Mouse (Mus musculus) forebrain, embryonic 13.5 days (tissue): ENCODE data around the gene Timp3. TPM values are rescaled to one million over a fixed set of nuclear protein-coding genes. Genes with fewer than 3 reads are reported as not detected.

Experiments
- ATAC-seq: fragments of 200-750 bp; cut with Nextera tagmentation; 2 replicates; pipeline ENCODE4 v1.8.0; 2017
- H3K27ac ChIP-seq: fragments of 300-500 bp; sonication (generic); 2 replicates; pipeline ENCODE4 v1.5.1; 2015; ENCODE audit warnings: inconsistent platforms, mild to moderate bottlenecking, moderate library complexity
- H3K27me3 ChIP-seq: fragments of 300-500 bp; sonication (generic); 2 replicates; pipeline ENCODE4 v1.6.1; 2015; ENCODE audit warnings: mild to moderate bottlenecking, inconsistent platforms
- H3K36me3 ChIP-seq: fragments of 300-500 bp; sonication (generic); 2 replicates; pipeline ENCODE4 v1.6.1; 2015; ENCODE audit warnings: mild to moderate bottlenecking, inconsistent platforms; ENCODE audit not compliant: poor library complexity, severe bottlenecking
- H3K4me1 ChIP-seq: fragments of 300-500 bp; sonication (generic); 2 replicates; pipeline ENCODE4 v1.6.1; 2015; ENCODE audit warnings: inconsistent platforms
- H3K4me2 ChIP-seq: fragments of 300-500 bp; sonication (generic); 2 replicates; pipeline ENCODE4 v1.6.1; 2015; ENCODE audit warnings: inconsistent platforms, mild to moderate bottlenecking, moderate library complexity
- H3K4me3 ChIP-seq: fragments of 300-500 bp; sonication (generic); 2 replicates; pipeline ENCODE4 v1.5.1; 2015; ENCODE audit warnings: mild to moderate bottlenecking, inconsistent platforms
- H3K9ac ChIP-seq: fragments of 300-500 bp; sonication (generic); 2 replicates; pipeline ENCODE4 v1.6.1; 2015; ENCODE audit warnings: mild to moderate bottlenecking, inconsistent platforms
- H3K9me3 ChIP-seq: fragments of 300-500 bp; sonication (generic); replicated peaks from 2 replicates; pipeline ENCODE4 v1.6.1; 2016; ENCODE audit warnings: inconsistent platforms
- WGBS: fragments of 180-500 bp; shearing (Covaris S2); methylation state at CpG from one replicate; pipeline ENCODE4 v1.1.7; 2015; 5-methylcytosine and 5-hydroxymethylcytosine counted together
- polyA plus RNA-seq: library from polyadenylated mRNA; unstranded; fragments of >200 nt; fragmentation: Nextera tagmentation; extraction: Ambion mirVana; gene quantifications from 2 replicates; pipeline ENCODE4 v1.2.1, GENCODE M21; 2015

The Timp3 gene
- polyA plus RNA-seq, 1 experiment from 2014 or later: 13.3 TPM

DNA sequence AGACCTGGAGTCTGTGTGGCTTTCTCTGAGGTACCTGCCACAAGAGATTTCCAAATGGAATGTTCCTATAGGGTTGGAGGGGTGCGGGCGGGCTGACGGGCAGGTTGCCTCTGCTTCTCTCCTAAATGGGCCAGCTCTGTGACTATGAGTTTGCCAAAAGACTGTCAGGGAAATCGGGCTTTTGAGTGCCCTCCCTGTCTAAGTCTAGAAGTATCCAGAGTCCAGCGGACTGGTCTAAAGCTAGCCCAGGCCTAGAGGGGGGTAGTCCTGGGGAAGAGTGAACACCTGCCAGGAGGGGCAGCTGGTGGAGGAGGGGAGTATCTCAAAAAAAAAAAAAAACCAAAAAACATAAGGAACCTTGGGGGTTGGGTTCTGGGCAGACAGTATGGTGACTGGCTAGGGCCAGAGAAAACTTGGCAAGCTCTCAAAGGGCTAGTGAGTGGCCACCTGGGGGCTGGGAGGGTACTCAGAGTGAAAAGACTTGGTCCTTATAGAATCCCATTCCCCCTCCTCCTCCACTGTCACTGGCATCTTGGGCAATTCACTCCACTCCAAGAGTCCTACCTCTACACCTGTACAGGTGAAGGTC is 18.5 kb downstream of the Timp3 start:
- peaks cover 26% of the 10 kb centered on the region for H3K4me1 ChIP-seq
- H3K36me3 ChIP-seq: no peaks in the 10 kb centered on the region
- H3K9ac ChIP-seq: no peak overlapping the region
- no peak for ATAC-seq
- H3K4me3 ChIP-seq: no peak overlapping the region
- H3K4me2 ChIP-seq: no peak overlapping the region
- WGBS: 63% methylated on average over 5 of the region's 5 CpGs
- no peaks in the 10 kb centered on the region for H3K9me3 ChIP-seq
- no peak overlapping the region for H3K27ac ChIP-seq
- no peaks in the 10 kb centered on the region for H3K27me3 ChIP-seq

DNA sequence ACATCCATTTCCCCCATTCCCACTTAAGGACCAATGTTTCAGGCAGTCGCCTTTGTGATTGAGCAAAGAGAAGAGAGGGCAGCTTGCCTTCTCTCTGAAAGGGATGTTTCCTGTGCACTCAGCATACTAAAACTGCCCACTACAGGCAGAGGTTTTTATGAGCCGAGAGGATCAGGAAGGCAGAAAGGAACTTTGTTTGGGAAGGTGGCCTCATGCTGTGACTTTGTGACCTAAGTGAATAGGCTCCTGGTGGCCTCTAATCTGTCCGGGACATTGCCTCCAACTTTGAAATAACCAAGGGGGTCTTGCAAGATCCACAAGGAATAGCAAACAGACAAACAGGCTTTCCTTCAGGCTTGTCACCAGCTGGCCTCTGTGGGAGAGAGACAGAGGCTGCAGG is 19.4 kb downstream of the Timp3 start:
- H3K4me2 ChIP-seq: no peak overlapping the region
- no peaks in the 10 kb centered on the region for H3K27me3 ChIP-seq
- no peak overlapping the region for H3K4me3 ChIP-seq
- no peaks in the 10 kb centered on the region for H3K9me3 ChIP-seq
- H3K27ac ChIP-seq: no peak overlapping the region
- peaks cover 26% of the 10 kb centered on the region for H3K4me1 ChIP-seq
- H3K9ac ChIP-seq: no peak overlapping the region
- H3K36me3 ChIP-seq: no peaks in the 10 kb centered on the region
- no peak for ATAC-seq
- 2% methylated on average over 3 of the region's 3 CpGs for WGBS

DNA sequence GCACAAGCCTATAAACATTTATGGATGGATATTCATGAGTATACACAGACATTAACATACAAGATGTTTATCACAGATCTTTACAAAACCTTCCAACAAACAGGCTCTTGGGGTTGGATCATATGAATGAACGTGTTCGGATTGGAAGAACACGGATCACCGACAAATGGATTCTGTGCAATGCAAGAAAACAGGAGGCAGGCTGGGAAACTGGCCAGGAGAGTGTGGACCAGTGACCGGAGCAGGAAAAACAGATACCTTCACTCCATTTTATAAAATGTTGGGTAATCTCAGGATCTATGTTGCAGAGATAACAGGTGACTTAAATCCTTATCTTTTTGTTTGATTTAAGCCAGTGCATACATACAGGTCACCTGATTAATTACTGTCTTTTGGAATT is 20.0 kb downstream of the Timp3 start:
- WGBS: 75% methylated on average over 5 of the region's 5 CpGs

DNA sequence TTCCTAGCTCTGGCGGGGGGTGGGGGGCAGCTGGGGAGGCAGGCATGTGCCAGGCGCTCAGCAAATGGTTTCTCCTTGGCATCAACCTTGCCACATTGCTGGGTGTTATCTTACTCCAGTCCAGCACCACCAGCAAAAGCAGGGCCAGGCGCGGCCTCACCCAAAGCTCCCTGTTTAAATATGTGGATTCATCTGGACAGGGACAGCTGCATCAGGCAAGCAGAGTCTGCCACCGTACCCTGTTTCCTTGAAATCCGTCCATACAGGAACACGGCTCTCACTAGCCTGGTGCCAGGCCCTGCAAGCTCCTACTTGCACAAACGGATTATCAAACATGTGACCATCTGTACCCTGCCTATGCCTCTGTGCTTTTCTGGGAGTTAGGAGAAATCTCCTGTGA is 21.0 kb downstream of the Timp3 start:
- no peaks in the 10 kb centered on the region for H3K9me3 ChIP-seq
- no peaks in the 10 kb centered on the region for H3K27me3 ChIP-seq
- H3K4me1 ChIP-seq: peaks cover 19% of the 10 kb centered on the region
- WGBS: 80% methylated on average over 8 of the region's 8 CpGs
- H3K9ac ChIP-seq: no peak overlapping the region
- no peak overlapping the region for H3K4me2 ChIP-seq
- no peaks in the 10 kb centered on the region for H3K36me3 ChIP-seq
- H3K27ac ChIP-seq: no peak overlapping the region
- no peak overlapping the region for H3K4me3 ChIP-seq
- ATAC-seq: peak; percentile 63

More for the DNA sequence above, 20.0 kb downstream of the Timp3 start:
- Histone ChIP-seq H3K4me3 (no peak overlapping the region), H3K9me3 (no peaks in the 10 kb centered on the region), H3K4me2 (no peak overlapping the region), H3K27me3 (no peaks in the 10 kb centered on the region), H3K27ac (no peak overlapping the region), H3K36me3 (no peaks in the 10 kb centered on the region), H3K9ac (no peak overlapping the region), H3K4me1 (peaks cover 26% of the 10 kb centered on the region)
- ATAC-seq: no peak

DNA sequence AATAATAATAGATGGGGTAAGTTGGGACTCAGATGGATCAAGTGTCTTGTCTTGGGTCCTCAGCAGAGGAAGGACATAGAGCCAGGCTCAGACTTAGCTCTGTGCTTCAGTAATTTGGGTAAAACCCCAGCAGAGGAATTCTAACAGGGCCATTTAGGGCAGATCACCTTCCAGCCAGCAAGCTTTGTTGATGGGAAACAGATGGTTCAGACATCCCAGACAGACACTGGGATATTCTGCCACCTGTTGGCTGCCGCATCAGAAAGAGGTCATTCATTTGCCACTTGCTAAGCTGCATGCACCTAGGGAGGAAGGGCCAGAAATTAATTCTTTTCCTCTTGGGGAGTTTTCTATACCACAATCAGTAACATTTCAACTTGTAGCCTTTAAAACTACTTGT is 21.8 kb downstream of the Timp3 start:
- H3K4me2 ChIP-seq: no peak overlapping the region
- peaks cover 19% of the 10 kb centered on the region for H3K4me1 ChIP-seq
- H3K9ac ChIP-seq: no peak overlapping the region
- H3K27ac ChIP-seq: no peak overlapping the region
- H3K36me3 ChIP-seq: no peaks in the 10 kb centered on the region
- H3K4me3 ChIP-seq: no peak overlapping the region
- H3K27me3 ChIP-seq: no peaks in the 10 kb centered on the region
- 79% methylated on average over 1 of the region's 1 CpGs for WGBS
- no peak for ATAC-seq
- H3K9me3 ChIP-seq: no peaks in the 10 kb centered on the region

DNA sequence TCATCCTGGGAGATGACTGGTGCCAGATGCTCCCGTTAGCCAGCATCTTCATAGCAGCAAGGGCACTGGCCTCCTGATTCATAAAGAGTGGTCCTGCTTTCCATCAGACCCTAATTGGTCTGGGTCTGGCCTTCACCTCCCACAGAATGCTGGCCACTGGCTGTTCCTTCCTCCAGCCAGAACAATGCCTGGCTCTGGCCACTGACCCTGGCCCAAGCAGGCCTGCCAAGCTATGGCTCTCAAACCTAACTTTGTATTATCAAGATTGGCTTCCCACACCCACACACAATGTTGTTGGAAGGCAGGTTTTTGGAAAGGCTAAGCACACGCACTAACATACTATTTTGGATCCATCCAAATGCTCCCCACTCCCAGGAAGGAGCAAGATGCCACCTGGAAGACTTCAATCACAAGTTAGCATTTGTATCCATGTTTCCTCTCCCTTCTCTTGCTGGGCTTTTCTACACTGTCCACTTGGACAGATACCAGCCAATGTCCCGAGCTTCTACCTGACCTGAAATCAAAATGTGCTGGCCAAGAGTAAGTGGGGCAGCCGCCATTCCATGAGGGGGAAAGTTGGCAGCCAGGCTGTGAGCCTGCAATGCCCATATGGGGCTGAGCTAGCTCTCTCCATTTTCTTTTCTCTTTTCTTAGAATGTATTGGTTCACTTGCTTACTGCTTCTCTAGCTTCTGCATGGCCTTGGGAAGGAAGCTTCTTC is 23.3 kb downstream of the Timp3 start:
- H3K9ac ChIP-seq: no peak overlapping the region
- no peaks in the 10 kb centered on the region for H3K9me3 ChIP-seq
- no peaks in the 10 kb centered on the region for H3K36me3 ChIP-seq
- no peak overlapping the region for H3K27ac ChIP-seq
- H3K4me2 ChIP-seq: no peak overlapping the region
- no peak for ATAC-seq
- 84% methylated on average over 4 of the region's 4 CpGs for WGBS
- H3K27me3 ChIP-seq: no peaks in the 10 kb centered on the region
- H3K4me3 ChIP-seq: no peak overlapping the region
- H3K4me1 ChIP-seq: peaks cover 15% of the 10 kb centered on the region

DNA sequence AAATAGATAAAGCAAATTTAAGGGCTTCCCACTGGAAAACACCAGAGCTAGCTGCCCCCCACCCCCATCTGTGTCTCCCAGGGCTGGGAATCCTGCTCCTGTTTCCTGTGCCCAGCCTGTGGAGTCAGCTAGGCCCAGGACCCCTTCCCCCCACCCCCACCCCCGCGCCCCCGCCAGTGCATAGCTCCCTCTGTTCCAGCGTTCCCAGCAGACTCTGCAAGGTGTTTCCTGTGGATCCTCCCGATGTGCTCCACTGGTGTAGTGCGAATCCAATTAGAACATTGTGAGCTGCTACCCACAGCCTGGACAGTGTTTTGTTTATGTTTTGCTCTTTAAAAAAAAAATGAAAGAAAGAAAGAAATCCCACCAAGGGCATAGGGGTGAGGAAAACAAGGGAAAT is 25.1 kb downstream of the Timp3 start:
- H3K4me2 ChIP-seq: no peak overlapping the region
- H3K4me3 ChIP-seq: no peak overlapping the region
- H3K9me3 ChIP-seq: no peaks in the 10 kb centered on the region
- H3K9ac ChIP-seq: no peak overlapping the region
- H3K27me3 ChIP-seq: no peaks in the 10 kb centered on the region
- no peak overlapping the region for H3K27ac ChIP-seq
- H3K4me1 ChIP-seq: 0 out of 2 replicates have a peak, but pooled peaks cover 2% of the 10 kb centered on the region
- 31% methylated on average over 6 of the region's 6 CpGs for WGBS
- no peak for ATAC-seq
- no peaks in the 10 kb centered on the region for H3K36me3 ChIP-seq

DNA sequence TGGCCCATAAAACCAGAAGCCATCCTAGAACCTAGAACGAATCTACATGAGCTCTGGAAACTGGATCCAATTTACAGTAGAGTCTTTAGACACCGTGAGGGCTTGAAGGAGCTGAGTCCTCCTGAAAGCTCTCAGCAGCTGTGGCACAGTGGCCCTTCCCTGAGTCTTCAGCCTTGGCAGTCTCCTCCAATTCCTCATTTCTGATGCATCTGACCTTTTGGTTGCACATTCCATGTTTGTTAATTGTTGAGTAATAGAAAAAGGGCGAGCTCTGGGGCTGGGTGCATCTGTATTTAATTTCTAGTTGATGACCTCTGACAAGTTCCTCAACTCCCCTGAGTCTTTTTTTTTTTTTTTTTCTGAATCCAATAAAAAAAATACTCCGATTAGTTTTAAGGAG is 28.0 kb downstream of the Timp3 start:
- Histone ChIP-seq H3K27ac (no peak overlapping the region), H3K4me3 (no peak overlapping the region), H3K4me1 (0 out of 2 replicates have a peak, but pooled peaks cover 7% of the 10 kb centered on the region), H3K9ac (no peak overlapping the region), H3K36me3 (no peaks in the 10 kb centered on the region), H3K4me2 (no peak overlapping the region), H3K27me3 (no peaks in the 10 kb centered on the region), H3K9me3 (no peaks in the 10 kb centered on the region)
- no peak for ATAC-seq
- 90% methylated on average over 4 of the region's 4 CpGs for WGBS

DNA sequence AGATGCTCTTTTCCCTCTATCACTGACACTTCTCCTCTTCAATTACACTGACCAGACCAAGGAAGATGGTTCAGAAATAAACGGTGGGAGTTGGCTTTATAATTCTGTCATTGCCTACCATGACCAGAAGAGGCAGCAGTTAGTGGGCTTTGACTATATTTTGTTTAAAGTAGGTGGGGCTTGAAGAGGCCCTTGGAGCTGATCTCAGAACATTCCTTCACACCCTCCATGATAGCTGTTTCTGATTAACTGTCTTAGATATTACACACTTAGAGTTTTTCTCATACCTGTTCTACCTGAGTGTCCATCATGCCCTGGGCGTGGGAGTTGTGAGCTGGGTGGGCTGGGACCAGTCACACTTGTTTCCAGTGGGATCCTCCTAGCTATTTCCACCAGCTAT is 28.5 kb downstream of the Timp3 start:
- Histone ChIP-seq H3K9ac (no peak overlapping the region), H3K4me1 (0 out of 2 replicates have a peak, but pooled peaks cover 7% of the 10 kb centered on the region), H3K36me3 (no peaks in the 10 kb centered on the region), H3K9me3 (no peaks in the 10 kb centered on the region), H3K4me2 (no peak overlapping the region), H3K4me3 (no peak overlapping the region), H3K27ac (no peak overlapping the region), H3K27me3 (no peaks in the 10 kb centered on the region)
- ATAC-seq: no peak
- WGBS: 80% methylated on average over 2 of the region's 2 CpGs

DNA sequence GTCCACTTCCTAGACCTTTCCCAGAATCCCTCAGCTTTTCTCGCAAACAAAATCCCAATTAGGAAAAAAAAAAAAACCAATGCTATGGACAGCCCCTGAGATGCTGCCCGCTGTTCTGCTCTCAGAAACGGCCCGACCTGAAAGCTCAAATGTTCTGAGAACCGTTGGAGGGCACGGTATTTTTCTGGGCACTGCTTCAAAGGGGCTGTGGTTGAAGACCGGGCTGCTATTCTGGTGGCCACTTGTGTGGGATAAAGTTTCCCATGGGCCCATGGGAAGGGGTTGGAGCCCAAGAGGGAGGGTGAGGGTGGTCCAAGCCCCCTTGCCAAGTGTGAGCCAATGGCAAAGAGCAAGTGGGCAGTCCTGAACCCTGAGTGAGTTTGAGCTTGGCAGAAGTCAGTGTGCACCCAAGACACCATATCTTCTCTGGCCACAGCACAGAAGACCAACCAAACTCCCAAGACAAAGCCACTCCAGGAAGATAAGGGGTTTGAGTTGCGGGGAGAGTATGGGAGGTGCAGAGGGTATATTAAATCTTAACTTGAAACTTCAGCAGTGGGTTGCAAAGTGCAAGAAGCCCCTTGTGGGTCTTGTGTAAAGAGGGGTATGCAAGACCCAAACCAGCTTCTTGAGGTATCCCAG is 29.2 kb downstream of the Timp3 start:
- WGBS: 91% methylated on average over 8 of the region's 8 CpGs

DNA sequence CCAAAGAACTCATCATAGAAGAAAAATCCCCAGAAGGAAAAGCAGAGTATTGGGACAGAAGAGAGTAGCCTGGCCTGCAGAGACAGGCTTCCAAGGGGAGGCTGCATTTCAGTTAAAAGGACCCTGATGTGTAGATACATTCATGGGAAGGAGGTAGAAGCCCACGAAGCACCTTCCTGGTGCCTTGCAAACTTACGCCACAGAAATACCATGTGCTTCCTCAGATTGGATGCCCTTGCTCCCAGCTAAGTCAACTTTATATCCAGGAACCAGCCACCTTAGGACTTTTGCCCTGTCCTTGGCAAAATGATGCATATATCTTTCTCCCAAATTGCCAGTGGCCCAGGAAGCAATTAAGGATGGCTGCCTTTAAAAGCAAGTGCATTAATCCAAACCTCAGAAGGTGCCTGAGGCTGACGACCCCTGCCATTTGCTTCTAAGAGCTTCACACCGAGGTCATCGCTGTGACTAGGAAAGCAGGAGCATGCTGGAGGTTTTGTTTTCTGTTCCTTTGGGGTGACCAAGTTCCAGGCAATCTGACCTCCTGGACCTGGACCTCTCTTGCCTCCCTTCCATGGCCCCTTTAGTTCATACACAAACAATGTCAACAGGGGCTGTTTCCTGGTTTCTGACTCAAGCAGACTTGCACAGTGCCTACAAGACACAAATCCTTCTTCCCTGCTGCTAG is 31.0 kb downstream of the Timp3 start:
- no peaks in the 10 kb centered on the region for H3K36me3 ChIP-seq
- 69% methylated on average over 5 of the region's 5 CpGs for WGBS
- no peaks in the 10 kb centered on the region for H3K27me3 ChIP-seq
- no peak overlapping the region for H3K4me2 ChIP-seq
- no peaks in the 10 kb centered on the region for H3K9me3 ChIP-seq
- H3K27ac ChIP-seq: no peak overlapping the region
- no peak overlapping the region for H3K4me3 ChIP-seq
- H3K4me1 ChIP-seq: 0 out of 2 replicates have a peak, but pooled peaks cover 7% of the 10 kb centered on the region
- ATAC-seq: no peak
- no peak overlapping the region for H3K9ac ChIP-seq

More for the DNA sequence above, 29.2 kb downstream of the Timp3 start:
- Histone ChIP-seq H3K4me1 (0 out of 2 replicates have a peak, but pooled peaks cover 7% of the 10 kb centered on the region), H3K4me3 (no peak overlapping the region), H3K4me2 (no peak overlapping the region), H3K27ac (no peak overlapping the region), H3K27me3 (no peaks in the 10 kb centered on the region), H3K36me3 (no peaks in the 10 kb centered on the region), H3K9me3 (no peaks in the 10 kb centered on the region), H3K9ac (no peak overlapping the region)
- ATAC-seq: no peak

DNA sequence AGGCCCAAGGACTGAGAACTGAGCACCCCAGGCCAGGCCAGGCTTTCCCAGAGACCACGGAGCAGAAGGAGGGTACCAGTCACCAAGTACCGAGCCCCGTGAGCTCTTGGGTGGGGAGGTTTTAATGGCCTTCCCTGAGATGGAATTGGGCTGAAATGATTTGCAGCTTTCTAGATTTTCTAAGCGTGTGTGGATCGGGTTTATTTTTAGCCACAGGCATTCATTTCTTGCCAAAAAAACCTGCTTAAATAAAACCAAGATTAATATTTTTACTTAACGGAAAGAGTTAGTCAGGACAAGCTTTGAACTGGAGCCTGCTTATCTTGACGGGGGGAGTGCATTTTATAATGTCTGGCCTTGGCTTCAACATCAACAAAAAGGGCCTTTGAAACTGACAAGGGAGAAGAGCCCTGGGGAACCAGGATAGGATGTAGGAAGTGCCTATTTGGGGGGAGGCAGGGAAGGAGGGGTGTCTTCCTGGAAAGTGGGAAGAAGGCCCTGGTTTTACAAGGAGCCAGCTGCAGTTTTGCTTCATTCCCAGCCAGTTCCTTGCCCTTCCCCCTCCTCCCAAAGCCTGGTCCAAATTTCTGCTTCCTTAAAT is 31.6 kb downstream of the Timp3 start:
- no peaks in the 10 kb centered on the region for H3K27me3 ChIP-seq
- H3K9me3 ChIP-seq: no peaks in the 10 kb centered on the region
- ATAC-seq: no peak
- no peak overlapping the region for H3K27ac ChIP-seq
- H3K36me3 ChIP-seq: no peaks in the 10 kb centered on the region
- WGBS: 79% methylated on average over 7 of the region's 7 CpGs
- no peak overlapping the region for H3K4me3 ChIP-seq
- H3K9ac ChIP-seq: no peak overlapping the region
- no peak overlapping the region for H3K4me2 ChIP-seq
- 0 out of 2 replicates have a peak, but pooled peaks cover 7% of the 10 kb centered on the region for H3K4me1 ChIP-seq
